Mouse (Mus musculus): ENCODE results near the gene Ackr1. TPM values are rescaled to one million over a fixed set of nuclear protein-coding genes. Genes with fewer than 3 reads are reported as not detected.

Gene Ackr1
- not detected for polyA plus RNA-seq (2017; shearing (Covaris generic))

DNA sequence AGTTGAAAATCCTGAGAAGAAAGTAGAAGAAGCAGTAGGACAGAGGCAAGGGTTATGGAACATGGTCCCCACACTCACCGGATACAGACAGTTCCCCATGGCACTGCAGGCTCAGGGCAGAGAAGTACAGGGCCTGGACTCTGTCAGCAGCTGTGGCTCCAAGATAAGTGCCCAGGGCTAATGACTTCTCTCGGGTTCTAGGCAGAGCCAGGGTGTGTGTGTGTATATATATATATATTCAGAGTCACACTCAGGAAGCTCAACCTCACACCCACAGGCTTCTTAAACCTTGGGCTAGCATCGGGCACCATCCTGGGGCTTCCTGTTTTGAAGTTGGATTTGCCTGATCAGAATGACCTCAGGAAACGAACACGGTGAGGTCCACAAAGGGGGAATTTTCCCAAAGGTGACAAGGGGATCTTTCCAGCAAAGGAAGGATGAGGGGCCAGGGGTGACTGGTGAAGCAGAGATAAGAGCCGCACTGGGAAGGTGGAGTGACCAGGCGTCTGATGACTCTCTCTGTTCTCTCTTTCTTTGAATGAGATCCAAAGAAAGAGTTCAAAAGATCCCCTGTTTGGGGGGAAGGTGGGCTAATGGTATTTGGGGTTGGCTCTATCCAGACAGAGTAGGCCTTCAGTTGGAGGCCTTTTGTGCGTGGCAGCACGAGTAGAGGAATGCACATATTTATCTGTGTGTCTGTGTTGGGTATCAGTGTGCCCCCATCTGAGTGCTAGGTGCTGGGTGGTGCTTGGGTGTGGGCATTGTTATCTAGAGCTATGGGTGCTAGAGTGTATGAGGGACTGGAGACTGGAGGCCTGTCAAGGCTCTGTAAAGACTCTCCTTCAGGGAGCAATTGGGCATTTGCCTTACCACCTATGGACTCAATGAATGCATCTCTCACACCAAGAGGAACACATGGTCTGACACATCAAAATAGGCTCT is at the start of gene Ackr1:
Gene Ackr1 (minus strand): TSS at position 439 of the 942 bp plus-strand sequence.
- no peak for ATAC-seq

DNA sequence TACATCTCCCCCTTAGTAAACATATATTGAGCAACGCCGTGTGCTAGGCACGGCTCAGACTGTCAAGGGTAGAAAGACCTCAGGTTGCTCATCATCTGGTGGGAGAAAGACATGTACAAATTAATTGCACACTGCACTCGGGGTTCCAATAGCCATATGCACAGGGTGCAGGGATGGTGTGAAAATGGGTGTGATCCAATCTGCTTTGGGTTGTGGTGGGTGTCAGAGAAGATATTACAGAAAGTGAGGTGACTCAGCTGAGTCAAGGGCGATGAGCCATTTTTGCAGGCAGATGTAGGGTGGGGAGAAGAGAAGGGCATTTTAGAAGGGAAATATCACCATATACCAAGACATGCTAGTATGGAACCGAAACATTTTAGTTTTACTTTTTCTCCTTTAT is 47.9 kb upstream of the Ackr1 start:
- ATAC-seq, result no peak

GRCm38 (mm10) chr1:173377380-173378112 is 44.0 kb upstream of the Ackr1 start:
- ATAC-seq, result no peak

DNA sequence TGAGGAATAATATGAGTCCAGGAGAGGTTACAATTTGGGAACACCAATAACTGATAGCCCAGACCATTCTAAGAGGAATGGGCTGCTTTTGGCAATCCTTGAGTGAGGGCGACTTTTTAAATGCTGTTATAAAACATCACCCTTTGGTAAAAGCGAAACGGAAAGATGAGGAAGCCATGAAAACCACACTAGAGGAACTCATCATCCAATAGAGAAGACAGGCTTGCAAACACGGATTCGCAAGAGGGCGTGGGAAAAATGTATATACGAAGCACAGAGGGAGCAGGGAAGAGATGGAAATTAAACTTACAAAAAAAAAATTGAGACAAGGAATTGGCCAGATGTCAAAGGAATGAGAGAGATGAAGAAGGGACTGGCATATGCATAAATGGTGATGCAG is 40.5 kb upstream of the Ackr1 start:
- ATAC-seq, result no peak

- ATAC-seq, result no peak
Measured at GRCm38 (mm10) chr1:173371586-173371985, 38.0 kb upstream of the Ackr1 start.

- no peak for ATAC-seq
Measured at GRCm38 (mm10) chr1:173370456-173370855, 36.9 kb upstream of the Ackr1 start.

- no peak for ATAC-seq
Measured at GRCm38 (mm10) chr1:173369611-173370010, 36.1 kb upstream of the Ackr1 start.

DNA sequence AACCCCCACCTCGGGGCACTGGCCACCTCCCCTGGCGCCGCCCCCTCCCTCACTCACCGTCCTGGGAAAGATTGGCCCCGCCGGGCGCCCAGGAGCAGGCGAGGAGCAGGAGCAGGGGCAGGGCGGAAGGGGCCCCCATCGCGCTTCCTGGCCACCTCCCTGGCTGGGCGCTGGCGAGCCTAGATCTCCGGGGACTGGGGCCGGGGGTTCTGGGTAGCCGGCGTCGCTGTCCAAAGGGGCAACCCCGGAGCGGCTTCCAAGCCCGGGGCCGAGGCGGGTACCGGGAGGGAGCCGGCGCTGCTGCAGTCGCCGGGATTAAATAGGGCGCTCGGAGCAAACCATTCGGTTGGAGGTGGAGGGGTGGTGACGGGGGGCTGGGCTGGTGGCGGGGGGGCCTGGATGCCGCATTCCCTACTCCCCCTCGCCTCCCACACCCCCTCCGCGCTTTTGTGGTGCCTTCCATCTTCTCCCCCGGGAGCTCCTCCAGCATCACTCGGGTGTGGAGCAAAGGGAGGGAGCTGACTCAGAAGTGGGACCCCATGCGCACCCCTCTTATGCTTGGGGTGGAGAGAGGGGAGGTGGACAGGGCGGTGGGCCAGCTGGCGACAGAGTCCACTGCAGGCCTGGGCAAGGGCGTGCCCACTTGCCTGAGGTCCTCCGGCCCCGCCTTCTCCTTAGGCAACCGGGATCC is 34.0 kb upstream of the Ackr1 start, which contains the start of gene Cadm3:
Gene Cadm3 (minus strand): TSS at position 340 of the 691 bp plus-strand sequence.
- no peak for ATAC-seq

DNA sequence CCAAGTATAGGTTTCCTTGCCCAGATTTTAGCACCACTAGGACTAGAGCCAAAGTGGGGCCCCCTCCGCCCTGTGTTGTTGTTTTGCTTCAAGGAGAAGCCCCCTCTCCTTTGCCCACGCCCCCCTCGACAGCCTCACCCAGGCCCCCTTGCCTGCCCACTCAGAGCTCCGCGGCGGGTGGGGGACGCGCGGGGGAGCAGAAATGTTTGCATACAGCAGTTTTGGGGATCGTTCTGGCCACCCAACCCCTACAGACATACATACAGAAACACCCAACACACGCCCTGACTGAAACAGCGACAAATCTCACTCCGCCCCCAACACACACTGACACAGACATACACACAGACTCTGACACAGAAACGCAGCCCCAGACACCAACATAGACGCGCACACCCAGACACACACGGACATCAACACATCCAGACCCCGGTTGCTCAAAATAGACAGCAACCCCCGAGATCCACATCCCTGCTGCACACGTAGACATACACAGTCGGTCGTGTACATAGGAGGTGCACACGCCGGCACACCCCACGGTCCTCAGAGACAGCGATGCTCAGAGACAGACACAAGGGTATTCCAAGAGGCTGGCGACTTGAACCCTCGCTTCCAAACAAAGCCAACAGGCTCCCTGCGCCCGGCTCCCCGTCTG is 33.3 kb upstream of the Ackr1 start:
- ATAC-seq, result no peak

DNA sequence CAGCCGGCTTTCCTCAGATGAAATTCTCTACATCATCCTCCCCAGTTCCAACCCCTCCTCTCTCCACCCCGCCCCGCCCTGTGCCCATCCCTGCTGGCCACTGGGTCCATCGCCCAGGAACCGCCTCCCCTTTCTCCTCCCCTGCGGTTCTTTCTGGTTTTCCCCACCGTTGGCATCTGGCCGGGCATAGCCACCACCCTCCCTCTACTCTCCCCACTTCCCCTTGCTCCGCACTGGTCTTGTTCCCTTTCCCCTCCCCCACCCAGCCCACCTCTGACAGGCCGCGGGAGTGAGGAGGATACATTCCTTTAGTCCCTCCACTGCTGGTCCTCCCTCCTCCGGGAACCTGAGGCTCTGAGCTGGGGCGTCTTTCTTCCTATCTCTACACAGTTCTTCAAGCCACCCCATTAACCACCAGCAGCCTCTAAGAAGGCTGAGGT is 32.4 kb upstream of the Ackr1 start:
- ATAC-seq, result no peak

- no peak for ATAC-seq
Measured at GRCm38 (mm10) chr1:173364125-173364800, 30.7 kb upstream of the Ackr1 start.

DNA sequence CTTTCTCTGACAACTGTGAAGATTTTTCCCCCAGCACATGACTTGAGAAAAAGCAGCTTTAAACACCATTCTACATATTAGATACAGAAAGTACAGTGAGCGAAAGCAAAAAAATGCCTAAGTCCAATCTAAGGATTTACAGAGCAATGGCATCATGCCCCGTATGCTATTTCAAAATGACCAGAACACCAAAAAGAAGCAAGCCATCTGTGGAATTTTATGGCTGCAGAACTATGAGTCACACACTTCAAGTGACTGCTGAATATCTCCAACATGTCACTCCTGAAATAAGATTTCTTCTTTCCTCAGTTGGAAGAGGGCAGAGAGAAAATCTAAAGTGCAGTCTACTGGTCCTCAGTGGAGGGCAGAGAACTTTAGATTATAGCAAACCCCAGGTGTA is 29.9 kb upstream of the Ackr1 start:
- no peak for ATAC-seq

GRCm38 (mm10) chr1:173361651-173362050 is 28.1 kb upstream of the Ackr1 start:
- no peak for ATAC-seq

DNA sequence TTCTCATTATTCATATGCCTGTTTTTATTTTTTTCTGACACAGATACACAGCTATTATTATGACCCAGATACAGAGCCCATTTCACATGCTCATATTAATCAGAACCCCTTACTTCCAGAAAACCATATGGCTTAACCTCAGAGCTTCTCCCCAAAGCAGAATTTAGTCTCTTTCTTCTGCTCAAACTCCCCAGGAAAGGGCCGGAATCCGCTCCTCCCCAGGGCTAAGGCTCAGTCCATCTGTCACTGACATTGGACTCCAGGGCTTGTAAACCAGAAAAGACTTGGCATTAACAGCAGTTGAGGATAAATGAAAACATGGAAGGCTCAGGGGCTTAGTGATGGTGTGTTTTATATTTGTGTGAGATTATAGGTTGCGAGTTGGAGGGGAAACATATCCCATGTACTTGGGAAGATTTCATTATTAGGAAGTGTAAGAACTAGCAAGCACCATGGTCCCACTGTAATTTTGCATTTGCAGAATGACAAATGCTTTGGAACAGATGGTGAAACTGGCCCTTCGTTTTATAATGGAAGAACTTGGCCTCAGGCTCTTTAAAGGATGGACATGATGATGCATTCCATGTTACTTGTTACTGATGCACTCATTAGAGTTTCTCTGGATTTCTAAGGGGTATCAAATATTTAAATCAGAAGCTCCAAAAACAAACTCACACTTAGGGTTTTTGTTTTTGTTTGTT is 26.2 kb upstream of the Ackr1 start:
- no peak for ATAC-seq

DNA sequence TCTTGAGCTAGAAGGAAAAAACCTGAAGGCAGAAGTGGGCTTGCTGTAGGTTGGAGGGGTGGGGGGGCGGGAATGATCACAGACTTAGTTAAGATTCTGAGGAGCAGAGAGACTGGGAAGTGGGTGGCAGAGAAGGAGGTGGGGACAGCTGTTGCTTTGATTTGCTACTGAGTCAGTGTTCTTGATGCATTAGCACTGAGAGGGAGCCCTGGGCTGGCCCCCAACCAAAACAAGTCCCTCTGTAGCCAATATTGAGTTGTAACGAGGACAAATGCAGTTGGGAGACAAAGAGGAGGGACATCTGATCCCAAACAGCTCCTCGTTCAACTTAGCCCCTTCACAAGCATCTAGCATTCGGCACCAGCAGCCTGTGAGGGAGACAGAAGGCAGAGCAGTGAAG is 24.2 kb upstream of the Ackr1 start:
- no peak for ATAC-seq

DNA sequence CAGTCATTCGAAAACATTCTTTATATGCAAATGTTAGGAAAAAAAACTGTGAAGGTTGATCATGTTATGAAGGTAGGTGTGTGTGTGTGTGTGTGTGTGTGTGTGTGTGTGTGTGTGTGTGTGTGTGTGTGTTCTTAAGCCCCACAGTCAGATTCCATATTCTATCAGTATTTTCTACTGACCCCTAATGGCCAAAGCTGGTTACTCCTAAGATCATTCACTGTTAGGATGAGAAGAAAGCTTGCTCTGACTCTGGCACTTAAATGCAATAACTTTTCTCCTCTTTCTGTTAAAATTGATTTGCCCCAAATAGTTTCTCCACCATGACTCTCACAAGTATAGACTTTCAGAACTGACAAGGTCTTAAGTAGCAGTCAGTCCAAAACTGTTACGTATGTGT is 23.1 kb upstream of the Ackr1 start:
- ATAC-seq, result no peak

GRCm38 (mm10) chr1:173355107-173355846 is 21.7 kb upstream of the Ackr1 start:
- ATAC-seq, result no peak

- no peak for ATAC-seq
Measured at GRCm38 (mm10) chr1:173350372-173350957, 16.9 kb upstream of the Ackr1 start, which contains the start of gene Aim2. Gene Aim2, plus strand, starts transcription at chr1:173350879.

DNA sequence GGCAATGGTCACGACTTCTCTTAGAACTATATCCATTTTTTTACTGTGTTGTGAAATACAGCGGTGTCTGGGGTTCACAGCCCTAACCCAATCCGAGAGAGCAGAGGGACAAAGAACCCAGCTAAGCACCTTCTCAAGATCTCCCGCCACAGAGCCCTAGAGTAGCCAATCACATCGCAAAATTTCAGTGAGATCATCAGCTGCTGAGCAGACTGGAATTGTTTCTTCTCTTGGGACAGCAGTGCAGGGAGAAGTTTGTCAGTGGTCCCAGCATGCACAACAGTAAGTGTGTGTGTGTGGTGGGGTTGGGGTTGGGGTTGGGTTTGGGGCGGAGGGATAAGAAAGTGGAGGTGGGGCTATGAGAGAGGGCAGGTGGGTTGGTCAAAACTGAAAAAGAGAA is 16.4 kb upstream of the Ackr1 start:
- ATAC-seq, result no peak

DNA sequence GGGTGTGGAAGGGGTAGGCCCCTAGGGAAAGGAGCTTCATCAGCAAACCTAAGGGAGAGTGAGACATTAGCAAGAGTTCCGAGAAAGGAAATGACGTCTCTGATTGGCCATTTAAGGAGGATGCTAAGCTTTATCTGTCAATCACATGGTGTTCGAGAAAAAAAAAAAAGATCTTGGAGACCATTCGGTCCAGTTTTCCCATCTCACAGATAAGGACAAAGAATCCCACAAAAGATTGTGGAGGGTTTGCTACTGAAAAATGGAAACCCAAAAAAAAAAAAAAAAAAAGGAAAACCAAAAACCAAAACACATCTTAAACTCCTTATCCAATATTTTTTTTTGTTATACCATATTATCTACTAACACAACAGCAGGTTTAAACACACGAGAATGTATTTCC is 15.6 kb upstream of the Ackr1 start:
- ATAC-seq, result no peak

Measured in inflammation-experienced regulatory T-cells, adult 6 months (primary cell).